Mouse (Mus musculus): ENCODE data around the gene Slc16a5. TPM values are rescaled to one million over a fixed set of nuclear protein-coding genes. Genes with fewer than 3 reads are reported as not detected.

The Slc16a5 gene
- total and polyA plus RNA-seq, 3 experiments, result 0.26 TPM; not detected in 2

GRCm38 (mm10) chr11:115464851-115465250 lies 2.6 kb downstream of the Slc16a5 start:
- Histone ChIP-seq H3K36me3 (ENCODE audit: control insufficient read depth in 1 of 2, insufficient read depth in 2 of 2, low read length in 2 of 2) (no peaks in the 10 kb centered on the region), H3K9ac (ENCODE audit: control insufficient read depth, low read depth, low read length, poor library complexity, severe bottlenecking) (no peak overlapping the region), H3K27ac (ENCODE audit: control insufficient read depth, low read depth, low read length) (no peak overlapping the region), H3K79me2 (ENCODE audit: control insufficient read depth, insufficient read depth, low read length, poor library complexity) (no peaks in the 10 kb centered on the region), H3K27me3 (ENCODE audit: control insufficient read depth in 1 of 2, insufficient read depth in 2 of 2, low read length in 2 of 2) (peaks cover 0 to 9% of the 10 kb centered on the region in 2 experiments; a peak in 2 of 4 replicates), H3K4me3 (ENCODE audit: control insufficient read depth in 1 of 2, insufficient read depth in 1 of 2, low read depth in 2 of 2, low read length in 2 of 2) (no peak overlapping the region), H3K9me3 (replicated peaks; ENCODE audit: insufficient read depth, low read length) (no peaks in the 10 kb centered on the region), H3K4me1 (ENCODE audit: control insufficient read depth in 1 of 2, insufficient read depth in 2 of 2, low read length in 2 of 2) (no peaks in the 10 kb centered on the region)
- TF ChIP-seq TCF12 (IDR thresholded peaks at IDR 0.05; ENCODE audit: low read depth, low read length) (no peak), HCFC1 (IDR thresholded peaks at IDR 0.05; ENCODE audit: low read depth, low read length) (no peak), CHD1 (IDR thresholded peaks at IDR 0.05; ENCODE audit: low read depth, low read length) (no peak), NELFE (IDR thresholded peaks at IDR 0.05; ENCODE audit: low read depth, low read length) (no peak), RAD21 (IDR thresholded peaks at IDR 0.05; ENCODE audit: low read depth, low read length) (no peak), MXI1 (IDR thresholded peaks at IDR 0.05; ENCODE audit: low read depth, low read length) (no peak), ZMIZ1 (IDR thresholded peaks at IDR 0.05; ENCODE audit: low read depth, low read length) (no peak), ZC3H11A (IDR thresholded peaks at IDR 0.05; ENCODE audit: low read depth, low read length) (no peak), MEF2A (IDR thresholded peaks at IDR 0.05; ENCODE audit: extremely low read depth, insufficient replicate concordance, low read depth, low read length, poor library complexity, severe bottlenecking) (no peak), ZKSCAN1 (IDR thresholded peaks at IDR 0.05; ENCODE audit: low read depth, low read length) (no peak), MAZ (IDR thresholded peaks at IDR 0.05; ENCODE audit: low read depth, low read length) (no peak), MAX (IDR thresholded peaks at IDR 0.05; ENCODE audit: low read length) (no peak), BHLHE40 (IDR thresholded peaks at IDR 0.05; ENCODE audit: borderline replicate concordance, low read depth, low read length) (no peak), GATA1 (IDR thresholded peaks at IDR 0.05; ENCODE audit: low read depth, low read length) (no peak), TAL1 (IDR thresholded peaks at IDR 0.05; ENCODE audit: low read length) (no peak), CHD2 (IDR thresholded peaks at IDR 0.05; ENCODE audit: low read length) (no peak)
- no peak for DNase-seq (ENCODE audit: low read depth, low spot score)

GRCm38 (mm10) chr11:115467217-115467618 lies 4.9 kb downstream of the Slc16a5 start:
- TF ChIP-seq MYC (IDR thresholded peaks at IDR 0.05; ENCODE audit: low read depth, low read length) (no peak), ZMIZ1 (IDR thresholded peaks at IDR 0.05; ENCODE audit: low read depth, low read length) (no peak), MAFK (IDR thresholded peaks at IDR 0.05; ENCODE audit: borderline replicate concordance, low read depth, low read length) (no peak), CHD1 (IDR thresholded peaks at IDR 0.05; ENCODE audit: low read depth, low read length) (no peak)
- H3K79me2 ChIP-seq (ENCODE audit: control insufficient read depth, insufficient read depth, low read length, poor library complexity), result no peaks in the 10 kb centered on the region
- no peak overlapping the region for H3K9ac ChIP-seq (ENCODE audit: control insufficient read depth, low read depth, low read length, poor library complexity, severe bottlenecking)
- no peak for DNase-seq (ENCODE audit: low read depth, low spot score)
- H3K4me3 ChIP-seq (ENCODE audit: control insufficient read depth in 1 of 2, insufficient read depth in 1 of 2, low read depth in 2 of 2, low read length in 2 of 2), result no peak overlapping the region
- H3K27ac ChIP-seq (ENCODE audit: control insufficient read depth, low read depth, low read length), result no peak overlapping the region
- H3K4me1 ChIP-seq (ENCODE audit: control insufficient read depth in 1 of 2, insufficient read depth in 2 of 2, low read length in 2 of 2), result no peaks in the 10 kb centered on the region
- H3K9me3 ChIP-seq (replicated peaks; ENCODE audit: insufficient read depth, low read length), result no peaks in the 10 kb centered on the region
- H3K27me3 ChIP-seq (ENCODE audit: control insufficient read depth in 1 of 2, insufficient read depth in 2 of 2, low read length in 2 of 2), result peaks cover 0 to 9% of the 10 kb centered on the region in 2 experiments; a peak in 2 of 4 replicates
- no peaks in the 10 kb centered on the region for H3K36me3 ChIP-seq (ENCODE audit: control insufficient read depth in 1 of 2, insufficient read depth in 2 of 2, low read length in 2 of 2)
